Mouse (Mus musculus) common myeloid progenitor, adult 5-6 weeks (primary cell): ENCODE measurements at regions not wholly inside any gene's neighbourhood (a gene's known extent, or its start where the extent isn't known, plus 50 kb on each side); places are given as distances from the start of the nearest gene placed in this dataset.

Experiments
- ATAC-seq: replicated peaks from 2 replicates; pipeline ENCODE4 v1.8.0; 2016; ENCODE audit warnings: low read depth, mild to moderate bottlenecking, moderate TSS enrichment, inconsistent platforms; ENCODE audit not compliant: poor library complexity, severe bottlenecking

GRCm38 (mm10) chr1:76793438-76793837 is 721.5 kb downstream of the Epha4 start:
- ATAC-seq = no peak

- ATAC-seq = no peak
Observed at GRCm38 (mm10) chr1:76819906-76820305, 695.0 kb downstream of the Epha4 start.

- no peak for ATAC-seq
Observed at GRCm38 (mm10) chr1:76821610-76822009, 693.3 kb downstream of the Epha4 start.

- no peak for ATAC-seq
Observed at GRCm38 (mm10) chr1:76829690-76830089, 685.2 kb downstream of the Epha4 start.

GRCm38 (mm10) chr1:76832311-76832710 is 682.6 kb downstream of the Epha4 start:
- ATAC-seq = no peak

GRCm38 (mm10) chr1:76835028-76835683 is 679.7 kb downstream of the Epha4 start:
- no peak for ATAC-seq

- ATAC-seq = no peak
Observed at GRCm38 (mm10) chr1:76849346-76849745, 665.5 kb downstream of the Epha4 start.

GRCm38 (mm10) chr1:76866304-76866968 is 648.5 kb downstream of the Epha4 start:
- ATAC-seq = no peak

GRCm38 (mm10) chr1:76873207-76873606 is 641.7 kb downstream of the Epha4 start:
- ATAC-seq = no peak

GRCm38 (mm10) chr1:76880111-76880782 is 634.6 kb downstream of the Epha4 start:
- ATAC-seq = no peak

- no peak for ATAC-seq
Observed at GRCm38 (mm10) chr1:76880783-76881145, 634.1 kb downstream of the Epha4 start.

GRCm38 (mm10) chr1:76896152-76896864 is 618.6 kb downstream of the Epha4 start:
- no peak for ATAC-seq

GRCm38 (mm10) chr1:76897431-76897830 is 617.5 kb downstream of the Epha4 start:
- no peak for ATAC-seq

- no peak for ATAC-seq
Observed at GRCm38 (mm10) chr1:76911472-76911871, 603.4 kb downstream of the Epha4 start.

GRCm38 (mm10) chr1:76919541-76919940 is 595.3 kb downstream of the Epha4 start:
- ATAC-seq = no peak

GRCm38 (mm10) chr1:76920634-76921033 is 594.3 kb downstream of the Epha4 start:
- no peak for ATAC-seq

- ATAC-seq = no peak
Observed at GRCm38 (mm10) chr1:76927041-76927440, 587.8 kb downstream of the Epha4 start.

- no peak for ATAC-seq
Observed at GRCm38 (mm10) chr1:76928035-76928434, 586.9 kb downstream of the Epha4 start.

- ATAC-seq = no peak
Observed at GRCm38 (mm10) chr1:76933460-76933859, 581.4 kb downstream of the Epha4 start.

- ATAC-seq = no peak
Observed at GRCm38 (mm10) chr1:76942730-76943129, 572.2 kb downstream of the Epha4 start.

- no peak for ATAC-seq
Observed at GRCm38 (mm10) chr1:76944046-76944445, 570.8 kb downstream of the Epha4 start.
